In the genomic region with DNA sequence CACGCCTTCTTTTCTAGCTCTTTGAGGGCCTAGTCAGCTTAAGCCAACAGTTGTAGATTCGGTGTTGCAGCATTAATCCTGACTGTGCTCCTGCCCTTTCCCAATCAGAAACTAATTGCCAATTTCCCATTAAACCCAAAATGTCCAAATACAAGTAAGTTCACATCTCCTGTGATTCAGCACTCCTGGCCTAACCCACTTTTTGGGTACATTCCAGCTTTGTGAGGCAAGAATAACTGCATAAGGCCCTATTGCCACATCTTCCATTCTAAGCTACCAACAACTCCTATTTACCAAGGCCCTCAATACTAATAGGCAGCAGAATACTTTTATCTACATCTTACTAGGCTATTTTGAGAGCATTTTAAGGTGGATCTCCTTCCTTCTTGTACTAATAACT, we compare ENCODE assay signal across 25 mouse cellular contexts. TPM values are rescaled to one million over a fixed set of nuclear protein-coding genes. Genes with fewer than 3 reads are reported as not detected.
DNase-seq lines count a peak whose midpoint lies in the region; TF ChIP-seq lines count a peak whose summit lies in the region.
"Had no signal": no experiment of that assay in that cellular context is flagged by ENCODE, and none has a peak within 500 bp of the region (broad histone marks: within the 10 kb centered on the region; RNA-seq: fewer than 3 reads in every experiment).

No protein-coding gene starts in this region.

- DNase-seq in gastrocnemius, adult 18-20 months (ENCODE audit: low spot score), result peak; percentile 2
- no peak for DNase-seq in gastrocnemius, adult 2 months
- DNase-seq in 3T3-L1 (ENCODE audit: low read depth, low spot score) (peak; percentile 9), NIH3T3 (ENCODE audit: low read depth) (peak; percentile 74)
- DNase-seq in gonadal fat pad, adult 2 months (ENCODE audit: low read depth), result peak; percentile 79
- DNase-seq in layer of hippocampus, postnatal 25 days (ENCODE audit: extremely low spot score in 1 of 2, low spot score in 1 of 2), result no peak
- DNase-seq in right cerebral cortex, adult 18-20 months, result no peak
- DNase-seq: cerebellum, adult 18-20 months; cerebellum, postnatal 10 days; forebrain, postnatal 0 days; gastrocnemius, postnatal 25 days; heart, adult 2 months; heart, postnatal 4 days; kidney, adult 9 months; kidney, postnatal 14 days; layer of hippocampus, adult 9-11 months; liver; lung, adult 18-20 months had no signal

- TF ChIP-seq CTCF in gastrocnemius, adult 2 months (IDR thresholded peaks at IDR 0.05), result no peak

- H3K4me3 ChIP-seq in gastrocnemius, adult 2 months, result no peak overlapping the region
- H3K4me3 ChIP-seq: embryonic facial prominence, embryonic 13.5 days; heart, adult 2 months; heart, embryonic 12.5 days; megakaryocyte, embryonic 14.5 days; midbrain, embryonic 12.5 days; myocyte; neural tube, embryonic 12.5 days had no signal

- no peak overlapping the region for H3K27ac ChIP-seq in gastrocnemius, adult 2 months
- H3K27ac ChIP-seq: embryonic facial prominence, embryonic 13.5 days; heart, adult 2 months; hindbrain, embryonic 14.5 days; midbrain, embryonic 12.5 days; neural tube, embryonic 12.5 days had no signal

- intact Hi-C loops in gastrocnemius, adult 2 months (cut with DNase I), result no loop called here

RNA-seq across cellular contexts. Expression of gene Tmem185a, which starts 11.5 kb away (rescaled TPM):
- 10 to 100 TPM; 34.3 to 40.5 TPM for total RNA-seq in gastrocnemius, adult 18-20 months (2021)
- 10 to 100 TPM; 37.3 to 41.6 TPM for total RNA-seq in gastrocnemius, adult 2 months (2021)
- polyA plus RNA-seq in gonadal fat pad, adult 2 months (2012; rRNA removed), result 36.9 and 43.4 TPM in 2 replicates
- 10 to 100 TPM; 47.1 to 49.0 TPM for total RNA-seq in layer of hippocampus, postnatal 25 days (2021)

Comparison
In these comparisons a context has a peak if more than half of its experiments do, and no peak if none do; other contexts are left out.
1. DNase-seq: peak in gastrocnemius, adult 18-20 months (single experiment), 3T3-L1 (single experiment), NIH3T3 (single experiment) and gonadal fat pad, adult 2 months (single experiment); none in gastrocnemius, adult 2 months (single experiment), layer of hippocampus, postnatal 25 days (0 of 2) and right cerebral cortex, adult 18-20 months (single experiment).